Mouse (Mus musculus): ENCODE measurements around the gene Arap2. TPM values are rescaled to one million over a fixed set of nuclear protein-coding genes. Genes with fewer than 3 reads are reported as not detected.
"Not testable (repeated sequence)": the region's sequence is repeated elsewhere in the genome, so short reads cannot be mapped to it uniquely, and the experiment has no call there.

Arap2 gene
- total RNA-seq, 1 experiment from 2014 or later = 34.7 TPM

DNA sequence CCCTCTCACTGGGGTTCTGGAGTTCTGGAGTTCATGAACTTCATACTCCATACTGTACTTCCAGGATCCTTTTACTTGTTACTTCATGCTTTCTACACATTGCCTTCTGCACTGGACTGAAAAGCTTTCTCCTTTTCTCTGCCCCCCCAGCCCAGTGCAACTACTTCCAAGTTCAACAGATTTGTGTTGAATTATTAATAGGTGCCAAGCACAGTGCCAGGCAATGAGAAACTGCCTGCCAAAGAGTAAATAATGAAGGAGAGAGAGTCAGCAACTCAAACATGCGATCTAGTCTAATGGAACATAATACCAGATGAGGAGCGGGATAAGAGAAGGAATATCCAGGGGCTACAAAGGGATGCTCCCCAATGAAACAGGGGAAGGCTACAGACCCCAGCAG lies 17.8 kb downstream of the Arap2 start:
- no peak for ATAC-seq (replicated peaks; ENCODE audit: low read depth, poor library complexity, severe bottlenecking)

DNA sequence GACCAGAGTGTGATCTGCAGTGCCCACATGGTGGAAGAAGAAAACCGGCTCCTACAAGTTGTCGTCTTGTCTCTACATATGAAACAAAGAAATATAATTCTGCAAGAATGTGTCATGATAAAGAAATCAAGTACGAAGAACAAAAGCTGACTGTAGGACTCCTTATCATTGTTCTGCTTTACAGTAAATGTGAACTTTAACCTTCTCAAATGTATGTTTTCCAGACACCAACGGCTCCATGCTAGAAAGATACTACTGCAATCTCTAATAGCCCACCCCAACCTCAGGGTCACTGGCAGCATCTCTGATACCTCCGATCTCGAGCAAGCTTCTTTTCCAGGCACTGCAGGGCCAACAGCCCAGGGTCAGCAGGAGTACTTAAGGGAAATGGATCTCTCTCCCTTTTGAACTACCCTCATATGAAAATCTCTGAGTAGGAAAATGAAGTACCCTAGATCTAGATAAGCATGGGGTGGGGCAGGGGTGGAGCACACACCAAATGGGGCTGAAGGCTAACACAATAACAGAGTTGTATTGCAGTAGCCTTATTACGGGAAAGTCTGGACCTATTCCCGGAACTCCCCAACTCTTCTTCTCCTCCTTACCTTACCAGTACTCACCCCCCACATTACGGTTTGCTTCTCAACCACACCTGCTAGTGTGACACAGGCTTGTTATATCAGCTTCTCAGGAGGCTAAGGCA lies 22.6 kb downstream of the Arap2 start:
- ATAC-seq (replicated peaks; ENCODE audit: low read depth, poor library complexity, severe bottlenecking) = no peak

DNA sequence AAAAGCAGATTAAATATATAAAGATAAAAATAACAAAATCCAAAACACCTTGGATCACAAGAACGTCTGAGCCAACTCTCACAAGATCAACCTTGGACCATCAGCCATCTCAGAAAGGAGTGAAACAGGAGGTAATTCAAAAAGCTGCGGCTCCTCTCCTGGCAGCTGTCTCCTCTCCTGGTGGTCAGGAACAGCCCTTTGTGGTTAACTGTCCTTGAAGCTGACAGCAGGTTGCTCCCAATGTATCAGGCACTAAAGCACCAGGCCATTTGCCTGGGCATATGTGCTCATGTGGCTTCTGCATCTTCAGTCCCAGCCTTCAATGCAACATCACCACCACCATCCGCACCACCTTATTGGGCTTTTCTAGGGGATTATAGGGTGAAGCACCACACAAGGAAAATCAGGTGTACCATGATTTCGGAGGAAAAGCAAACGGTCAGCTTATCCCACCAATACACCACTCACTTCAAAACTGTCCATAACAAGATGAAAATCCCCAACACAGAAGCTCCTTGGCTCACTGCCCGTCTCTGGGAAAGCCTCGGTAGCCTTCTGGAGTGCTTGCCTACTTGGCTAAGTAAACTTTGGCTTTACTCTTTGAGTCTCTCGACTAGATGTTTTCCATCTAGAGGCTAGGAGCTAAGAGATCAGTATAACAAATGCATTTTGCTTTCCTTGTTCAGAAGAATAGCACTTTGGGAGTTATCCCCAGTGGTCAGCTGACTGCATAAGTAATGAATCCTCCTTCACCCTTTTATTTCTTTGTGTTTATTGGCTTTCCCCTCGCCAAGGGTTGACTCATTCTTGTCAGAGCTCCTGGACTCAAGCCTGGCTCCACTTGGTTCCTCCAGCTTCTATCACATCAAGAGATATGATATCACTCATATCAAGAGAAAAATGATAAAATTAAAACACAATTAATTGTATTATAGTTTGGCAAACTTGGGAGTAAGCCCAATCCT lies 26.2 kb downstream of the Arap2 start:
- no peak for ATAC-seq (replicated peaks; ENCODE audit: low read depth, poor library complexity, severe bottlenecking)

DNA sequence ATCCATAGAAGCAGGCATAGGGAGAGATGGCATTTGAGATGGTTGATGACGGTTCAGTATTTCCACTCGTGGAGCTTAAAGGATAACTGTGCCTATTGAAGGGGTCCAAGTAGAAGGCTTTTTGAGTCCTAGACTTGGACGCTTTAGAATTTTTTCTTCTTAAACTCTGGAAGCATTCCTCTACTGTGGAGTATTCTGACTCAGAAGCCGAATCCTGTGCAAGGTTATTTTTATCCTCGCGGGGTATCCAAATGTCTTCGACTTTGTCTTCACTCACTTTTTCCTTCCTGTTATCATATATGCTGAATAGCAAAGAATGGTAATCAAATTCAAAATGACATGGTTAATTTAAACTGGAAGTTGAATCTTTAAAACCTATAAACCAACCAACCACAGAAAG lies 35.4 kb downstream of the Arap2 start:
- ATAC-seq (replicated peaks; ENCODE audit: low read depth, poor library complexity, severe bottlenecking) = not testable (repeated sequence)

DNA sequence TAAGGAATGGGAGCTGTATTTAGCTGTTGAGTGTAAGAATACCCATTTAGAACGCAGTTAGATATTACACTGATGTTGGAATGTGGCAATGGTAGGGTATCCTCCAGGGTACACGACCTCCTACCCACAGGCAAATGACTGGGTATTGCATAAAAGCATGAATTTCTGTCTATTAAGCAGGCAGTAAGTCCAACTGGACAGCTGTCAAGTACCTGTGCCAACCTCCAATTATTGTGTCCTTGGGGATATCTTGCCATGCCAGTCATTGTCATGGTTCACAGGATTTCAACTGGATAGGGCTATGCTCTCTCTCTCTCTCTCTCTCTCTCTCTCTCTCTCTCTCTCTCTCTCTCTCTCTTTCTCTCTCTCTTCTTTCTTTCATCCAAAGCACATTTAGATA lies 40.4 kb downstream of the Arap2 start:
- ATAC-seq (replicated peaks; ENCODE audit: low read depth, poor library complexity, severe bottlenecking) = no peak

DNA sequence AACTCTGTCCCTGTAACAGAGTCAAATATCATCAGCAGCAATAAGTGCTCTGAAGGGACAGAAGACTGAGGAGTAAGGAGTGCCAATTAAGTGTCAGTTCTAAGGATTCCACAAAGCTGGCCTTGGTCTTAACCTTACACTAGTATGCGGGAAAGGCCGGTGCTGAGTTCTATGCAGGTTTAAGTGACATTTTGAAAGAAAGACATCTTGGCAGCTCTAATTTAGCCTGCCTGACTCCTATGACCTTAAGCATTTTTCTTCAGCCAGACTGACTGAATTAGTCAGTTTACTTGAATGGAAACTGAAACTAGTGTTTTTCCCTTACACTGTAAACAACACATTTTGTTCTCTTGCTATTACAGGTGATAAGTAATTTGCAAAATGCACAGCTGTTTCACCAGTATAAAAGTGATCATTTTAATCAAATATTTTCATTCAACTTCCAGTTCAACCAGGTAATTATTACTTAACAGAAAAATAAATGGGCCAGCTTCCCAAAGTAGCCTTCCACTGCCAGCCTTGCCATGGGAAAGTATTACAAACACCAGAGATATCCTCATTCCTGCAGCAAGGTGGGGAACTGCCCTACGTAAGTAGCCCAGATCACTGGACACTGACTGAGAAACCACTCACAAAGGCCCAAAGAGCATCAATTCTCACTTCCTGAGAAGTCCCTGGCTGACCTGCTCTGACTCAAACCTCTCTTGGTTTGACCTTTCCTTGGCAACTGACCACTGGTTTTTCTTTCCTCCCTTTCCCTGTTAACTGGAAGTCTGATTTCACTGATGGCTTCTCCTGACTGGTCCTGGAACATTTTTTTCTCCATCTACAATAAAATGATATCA lies 42.5 kb downstream of the Arap2 start:
- ATAC-seq (replicated peaks; ENCODE audit: low read depth, poor library complexity, severe bottlenecking) = no peak

DNA sequence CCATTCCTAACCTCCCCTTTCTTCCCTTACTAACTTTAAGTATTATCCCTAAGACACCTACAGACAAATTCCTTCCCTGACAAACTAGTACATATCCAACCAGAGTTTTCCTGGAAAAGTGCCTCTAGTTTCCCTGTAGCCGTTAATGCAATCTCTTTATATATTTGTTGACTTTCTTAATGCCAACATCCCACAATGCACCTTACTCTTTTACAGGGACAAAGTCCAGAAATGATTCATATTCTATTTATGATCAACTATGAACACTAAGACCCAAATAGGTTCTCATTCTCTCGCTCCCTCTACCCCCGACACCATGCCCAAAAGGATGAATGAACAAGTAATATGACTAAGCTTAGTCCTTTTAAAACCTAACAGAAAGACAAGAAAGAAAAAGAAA lies 49.5 kb downstream of the Arap2 start:
- ATAC-seq (replicated peaks; ENCODE audit: low read depth, poor library complexity, severe bottlenecking) = no peak

DNA sequence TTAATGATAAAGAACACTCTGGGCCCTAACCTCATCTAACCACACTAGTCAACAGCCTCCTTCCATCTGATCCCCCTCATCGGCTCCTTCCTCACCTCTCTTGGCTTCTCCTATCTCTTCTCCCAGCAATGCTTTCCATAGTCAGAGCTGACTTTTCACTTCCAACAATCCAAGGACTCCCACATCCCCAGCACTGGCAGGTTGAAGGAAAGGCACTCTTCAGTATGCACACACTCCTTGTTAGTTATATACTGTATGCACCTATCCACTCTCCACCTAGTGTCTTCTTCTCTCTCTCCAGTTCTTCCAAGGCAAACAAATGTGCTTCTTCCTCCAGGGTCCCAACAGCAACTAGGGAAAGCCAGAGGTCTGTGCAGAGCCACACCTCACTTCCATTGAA lies 50.0 kb downstream of the Arap2 start:
- ATAC-seq (replicated peaks; ENCODE audit: low read depth, poor library complexity, severe bottlenecking) = peak; percentile 31

DNA sequence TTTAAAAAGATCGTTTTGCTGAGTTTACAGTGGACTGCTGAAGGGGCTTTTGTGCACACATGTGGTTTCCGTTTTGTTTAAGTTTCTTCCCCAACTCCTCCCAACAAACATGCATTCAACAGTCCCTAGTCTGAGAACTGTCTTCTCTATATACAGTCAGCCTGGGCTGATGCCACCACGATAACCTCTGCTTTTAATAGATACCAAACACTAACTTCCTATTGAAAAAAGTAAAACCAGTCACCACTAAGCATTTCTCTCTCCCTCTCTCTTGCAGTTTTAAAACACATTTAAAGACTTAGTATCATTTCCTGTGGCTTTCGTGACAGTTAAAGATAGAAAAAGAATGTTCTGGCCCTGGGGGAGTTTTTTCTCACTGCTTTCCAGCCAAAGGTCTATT lies 50.5 kb downstream of the Arap2 start:
- peak; percentile 83 for ATAC-seq (replicated peaks; ENCODE audit: low read depth, poor library complexity, severe bottlenecking)

DNA sequence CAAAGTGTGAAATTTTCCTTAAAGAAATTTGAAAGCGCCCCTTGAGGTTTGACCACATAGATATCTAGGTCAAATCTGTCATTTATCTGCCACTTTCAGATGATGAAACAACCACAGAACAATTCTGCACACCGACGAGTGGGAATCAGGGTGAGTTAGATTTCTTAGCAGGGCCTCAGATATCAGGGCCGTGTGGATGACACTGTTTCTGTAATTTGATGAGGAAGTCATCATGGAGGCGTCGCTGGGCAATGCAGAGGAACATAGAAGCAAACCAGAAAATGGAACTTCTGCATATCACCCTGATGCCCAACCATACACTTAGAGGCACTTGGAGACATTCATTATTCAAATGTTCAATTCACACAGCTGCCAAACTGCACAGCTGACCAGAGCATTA lies 55.0 kb downstream of the Arap2 start:
- ATAC-seq (replicated peaks; ENCODE audit: low read depth, poor library complexity, severe bottlenecking) = peak; percentile 73

DNA sequence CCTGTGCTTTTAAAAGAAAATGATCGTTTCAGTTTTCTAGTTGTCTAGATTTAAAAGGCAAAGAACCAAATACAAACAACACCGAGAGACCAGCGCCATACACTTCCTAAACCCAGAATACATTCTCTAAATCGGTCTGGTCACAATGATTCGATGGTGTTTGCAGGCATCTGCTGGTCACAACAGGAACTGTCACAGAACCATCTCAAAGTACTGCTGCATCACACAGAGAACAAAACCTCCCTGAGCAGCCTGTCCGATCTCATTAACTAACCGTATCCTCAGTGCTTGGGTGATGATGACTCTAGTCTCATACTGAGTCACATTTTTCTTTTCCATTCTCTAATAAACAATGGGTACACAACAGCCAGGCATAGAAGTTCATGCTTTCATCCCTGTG lies 59.1 kb downstream of the Arap2 start:
- ATAC-seq (replicated peaks; ENCODE audit: low read depth, poor library complexity, severe bottlenecking) = peak; percentile 59; the same call in 1 of the 2 replicates

DNA sequence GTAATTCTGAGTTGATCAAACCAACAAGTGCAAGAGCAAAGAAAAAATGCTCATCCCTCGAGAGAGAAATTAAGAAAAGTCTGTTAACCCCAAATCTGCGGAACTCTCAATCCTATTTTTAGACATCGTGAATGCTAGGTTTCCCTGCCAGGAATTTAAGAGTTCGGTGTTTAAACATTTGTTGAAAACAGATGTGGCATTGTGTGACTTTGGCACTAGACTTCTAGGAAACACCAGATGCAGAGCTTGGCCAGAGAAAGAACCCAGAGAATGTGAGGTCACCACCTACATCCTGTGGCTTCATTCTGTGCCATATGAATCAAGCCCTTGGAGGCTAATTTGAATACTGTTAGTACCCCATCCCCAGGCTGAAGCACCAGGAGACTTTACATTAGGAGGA lies 76.0 kb downstream of the Arap2 start:
- ATAC-seq (replicated peaks; ENCODE audit: low read depth, poor library complexity, severe bottlenecking) = no peak

DNA sequence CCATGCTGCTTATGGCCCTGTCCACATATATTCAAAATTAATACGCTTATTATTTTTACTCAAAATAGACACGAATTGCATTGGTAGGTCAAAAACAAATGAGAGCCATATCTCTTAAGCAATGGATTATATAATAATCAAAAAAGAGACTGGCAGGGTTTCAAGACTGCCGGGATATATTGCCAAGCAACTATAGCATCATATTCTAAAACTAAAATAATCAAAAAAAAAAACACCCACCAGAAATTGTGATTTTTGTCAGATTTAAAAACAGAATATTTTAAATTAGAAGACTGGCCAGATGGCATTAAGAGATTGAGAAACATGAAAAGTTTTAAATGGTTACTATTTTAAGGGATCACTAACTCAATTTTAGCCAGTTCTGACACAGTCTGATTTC lies 82.2 kb downstream of the Arap2 start:
- ATAC-seq (replicated peaks; ENCODE audit: low read depth, poor library complexity, severe bottlenecking) = no peak

DNA sequence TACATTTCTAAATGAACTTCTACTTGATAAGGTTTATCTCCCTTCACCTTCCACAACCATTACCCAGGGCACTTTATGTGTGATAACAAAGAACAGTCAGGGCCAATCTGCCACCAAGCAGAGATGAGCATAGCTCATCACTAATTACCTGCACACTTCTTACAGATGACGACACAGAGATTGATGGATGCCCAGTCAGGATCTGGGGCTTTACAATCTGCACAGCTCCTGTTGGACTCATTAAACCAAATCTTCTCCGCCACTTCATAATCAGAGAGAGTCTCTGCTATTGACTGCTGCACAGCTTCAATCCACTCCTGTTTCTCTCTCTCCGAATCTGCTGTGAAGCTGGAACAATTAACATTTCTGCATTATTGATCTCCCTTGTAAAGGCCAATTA lies 82.8 kb downstream of the Arap2 start:
- no peak for ATAC-seq (replicated peaks; ENCODE audit: low read depth, poor library complexity, severe bottlenecking)

DNA sequence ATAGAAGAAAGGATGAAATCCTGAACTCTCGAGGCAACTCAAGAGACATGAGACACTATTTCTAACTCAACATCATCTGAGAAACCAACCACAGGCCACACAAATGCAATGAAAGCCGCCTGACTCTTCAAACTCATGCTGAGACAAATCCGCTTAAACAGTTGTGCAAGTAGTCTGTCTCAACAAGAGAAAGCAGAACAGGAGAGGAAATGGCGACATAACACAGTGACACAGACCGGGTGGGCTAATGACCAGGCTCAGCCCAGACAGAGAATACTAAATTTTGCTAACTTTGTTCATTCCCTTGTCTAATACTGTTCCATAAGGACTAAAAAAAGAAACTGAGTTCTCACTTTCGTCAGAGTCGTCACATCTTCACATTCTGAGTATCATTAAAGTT lies 88.6 kb downstream of the Arap2 start:
- peak; percentile 74 for ATAC-seq (replicated peaks; ENCODE audit: low read depth, poor library complexity, severe bottlenecking)

DNA sequence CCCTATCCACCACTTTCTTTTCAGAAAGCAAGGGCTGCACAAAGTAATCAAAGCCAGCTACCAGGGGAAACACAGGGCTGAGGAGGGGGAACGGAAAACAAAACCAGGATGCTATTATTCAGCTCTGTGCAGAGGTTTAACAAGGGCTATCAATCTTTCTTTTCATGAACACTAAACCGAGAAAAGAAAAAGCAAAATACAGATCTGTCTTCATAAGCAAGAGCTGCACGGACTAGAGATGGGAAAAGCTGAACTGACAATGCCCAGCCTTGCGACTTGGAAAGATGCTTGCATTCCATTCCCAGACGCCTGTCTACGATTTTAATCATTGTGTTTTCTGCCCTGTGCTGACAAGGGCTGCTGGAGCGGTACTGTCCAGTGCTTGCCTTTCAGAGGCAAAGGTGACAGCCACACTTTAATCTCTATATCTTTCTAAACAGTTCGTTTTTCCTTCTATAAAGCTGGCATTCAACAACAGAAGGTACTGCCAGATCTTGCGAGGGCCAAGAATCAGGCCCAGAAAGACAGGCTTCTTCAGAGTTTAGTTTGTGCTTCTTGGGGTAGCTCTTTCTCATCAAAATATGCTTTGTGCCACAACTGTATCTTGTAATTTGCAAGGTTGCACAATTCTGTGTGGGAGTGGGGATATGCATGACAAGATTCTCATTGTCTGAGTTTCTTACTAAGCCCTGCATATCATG lies 93.1 kb downstream of the Arap2 start:
- ATAC-seq (replicated peaks; ENCODE audit: low read depth, poor library complexity, severe bottlenecking) = no peak

DNA sequence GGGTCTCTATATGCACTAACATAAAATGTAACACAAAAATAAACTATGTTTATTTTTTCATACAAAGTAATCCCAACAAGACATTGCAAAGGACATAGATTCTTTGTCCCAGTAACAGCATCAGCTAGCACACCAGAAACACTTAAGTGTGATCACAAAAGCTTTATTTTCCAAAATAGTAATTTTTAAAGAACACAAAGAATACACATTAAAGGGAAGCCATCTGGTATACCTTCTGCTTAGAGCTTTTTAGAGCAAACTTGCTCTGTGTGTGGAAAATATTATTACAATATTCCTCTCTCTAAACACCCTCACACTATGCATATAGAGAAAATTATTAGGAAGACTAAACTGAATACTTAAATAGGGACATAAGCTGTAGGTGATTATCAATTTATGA lies 100.6 kb downstream of the Arap2 start:
- no peak for ATAC-seq (replicated peaks; ENCODE audit: low read depth, poor library complexity, severe bottlenecking)

DNA sequence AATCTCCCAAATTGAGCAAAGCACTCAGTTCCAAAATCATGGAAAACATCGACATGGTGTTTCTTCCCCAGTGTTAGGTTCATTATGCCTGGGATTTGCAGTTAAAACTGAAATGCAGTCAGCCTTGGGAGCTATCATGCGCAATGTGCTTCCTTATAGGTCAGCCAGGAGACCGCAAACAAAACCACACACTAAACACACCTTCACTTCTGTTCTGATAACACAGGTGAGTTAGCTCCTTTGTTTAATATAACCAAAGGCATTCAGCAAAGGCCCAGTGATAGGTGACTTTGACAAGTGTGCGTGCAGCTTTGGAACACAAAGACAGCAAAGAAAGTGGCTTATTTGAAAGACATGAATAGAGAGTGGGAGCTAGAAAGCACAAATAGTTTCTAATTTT lies 101.1 kb downstream of the Arap2 start:
- ATAC-seq (replicated peaks; ENCODE audit: low read depth, poor library complexity, severe bottlenecking) = no peak

DNA sequence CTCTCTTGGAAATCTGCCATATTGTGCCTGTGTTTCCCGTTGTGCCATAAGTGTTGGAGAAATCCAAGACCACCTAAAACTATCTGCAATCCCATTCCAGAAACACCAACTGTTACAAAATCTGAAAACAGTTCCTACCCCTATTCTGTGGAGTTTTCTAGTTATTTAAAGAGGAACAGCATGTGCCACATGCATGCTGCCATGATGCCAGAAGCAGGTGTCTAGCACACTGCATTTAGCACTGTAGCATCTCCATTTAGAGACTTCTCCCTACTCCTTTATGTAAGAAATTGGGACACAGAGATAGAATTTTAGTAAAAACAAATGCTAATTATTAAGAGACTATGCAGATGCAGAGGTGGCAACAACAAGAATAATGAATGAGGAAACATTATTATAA lies 102.8 kb downstream of the Arap2 start:
- ATAC-seq (replicated peaks; ENCODE audit: low read depth, poor library complexity, severe bottlenecking) = no peak

DNA sequence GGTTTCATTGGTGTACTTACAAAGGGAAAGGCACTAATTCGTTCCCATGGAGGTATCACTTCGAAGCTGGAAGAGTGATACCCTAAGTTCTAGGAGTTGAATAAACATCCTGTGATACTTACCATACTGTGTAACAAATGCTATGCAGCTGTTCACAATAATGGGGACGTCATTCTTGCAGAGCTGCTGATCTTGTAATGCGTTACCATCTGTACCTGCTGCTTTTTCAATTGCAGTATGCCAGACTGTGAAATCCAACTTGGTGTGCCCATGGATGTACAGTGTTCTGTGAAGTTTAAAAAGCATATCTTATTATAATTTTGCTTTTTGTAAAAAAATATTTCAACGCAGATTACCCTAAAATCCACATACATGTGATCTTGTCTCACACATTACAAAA lies 112.0 kb downstream of the Arap2 start:
- no peak for ATAC-seq (replicated peaks; ENCODE audit: low read depth, poor library complexity, severe bottlenecking)

Data from common myeloid progenitor, adult 5-6 weeks (primary cell).